Mouse (Mus musculus) mesoderm, embryonic 11.5 days (tissue): ENCODE results near the gene Nkiras2.
A peak's percentile ranks its signal among the peaks of the same experiment; 100 is the strongest.
"Not testable (repeated sequence)": the region's sequence is repeated elsewhere in the genome, so short reads cannot be mapped to it uniquely, and the experiment has no call there.

Source experiments
- DNase-seq: peaks from one replicate; pipeline ENCODE4 v3.0.0-alpha.2; 2012; ENCODE audit warnings: low read depth, low spot score

Gene Nkiras2

DNA sequence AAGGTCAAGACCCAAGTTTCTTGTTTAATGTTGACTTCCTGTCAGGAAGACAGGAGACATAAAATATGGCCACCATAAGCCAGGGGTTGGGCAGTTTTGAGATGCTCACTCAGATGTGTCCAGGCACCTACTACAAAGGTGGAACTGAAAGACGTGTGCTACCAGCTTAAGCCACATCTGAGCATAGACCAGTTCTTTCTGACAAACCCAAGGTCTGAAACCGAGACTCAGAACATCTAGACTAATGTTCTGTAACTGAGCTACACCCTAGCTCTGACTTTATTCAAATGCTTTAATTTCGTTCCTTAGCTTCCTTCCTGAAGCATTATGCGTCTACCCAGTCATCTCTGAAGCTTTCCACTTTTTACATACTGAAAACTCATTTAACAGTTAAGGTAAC, 21.0 kb upstream of the Nkiras2 start:
- no peak for DNase-seq

DNA sequence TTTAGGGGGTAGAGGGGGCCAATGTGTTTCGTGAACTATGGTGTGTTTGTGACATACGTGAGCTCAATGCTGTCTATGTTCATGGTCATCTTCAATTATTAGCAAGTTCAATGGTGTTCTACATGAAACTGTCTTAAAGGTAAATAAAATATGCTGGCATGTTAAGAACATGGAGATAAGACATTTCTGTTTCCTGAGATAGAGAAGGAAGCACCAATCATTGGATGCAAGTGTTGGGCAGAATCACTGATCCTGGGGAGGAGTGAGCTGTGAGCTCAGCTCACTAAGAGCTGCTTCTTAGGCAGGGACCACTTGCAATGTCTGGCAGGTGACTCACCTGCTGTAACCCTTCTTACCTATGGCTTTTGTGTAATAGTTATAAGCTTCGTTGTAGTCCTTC, 17.7 kb upstream of the Nkiras2 start:
- no peak for DNase-seq

DNA sequence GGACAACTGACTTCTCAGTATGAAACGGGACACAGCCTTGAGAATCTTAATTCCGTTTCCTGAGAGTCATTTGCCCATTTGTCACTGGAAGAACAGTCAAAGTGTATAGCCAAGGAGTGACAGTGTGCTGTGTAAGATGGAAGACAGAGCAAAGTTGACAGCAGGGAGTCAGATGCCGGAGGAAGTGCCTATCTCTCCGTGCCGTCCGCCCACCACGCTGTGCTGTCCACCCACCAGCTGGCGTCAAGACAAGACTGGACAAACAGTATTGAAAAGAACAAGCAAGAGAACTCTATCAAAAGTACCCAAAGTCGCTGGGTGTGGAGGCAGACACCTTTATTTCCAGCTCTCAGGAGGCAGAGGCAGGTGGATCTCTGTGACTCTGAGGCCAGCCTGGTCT, 15.9 kb upstream of the Nkiras2 start:
- no peak for DNase-seq

DNA sequence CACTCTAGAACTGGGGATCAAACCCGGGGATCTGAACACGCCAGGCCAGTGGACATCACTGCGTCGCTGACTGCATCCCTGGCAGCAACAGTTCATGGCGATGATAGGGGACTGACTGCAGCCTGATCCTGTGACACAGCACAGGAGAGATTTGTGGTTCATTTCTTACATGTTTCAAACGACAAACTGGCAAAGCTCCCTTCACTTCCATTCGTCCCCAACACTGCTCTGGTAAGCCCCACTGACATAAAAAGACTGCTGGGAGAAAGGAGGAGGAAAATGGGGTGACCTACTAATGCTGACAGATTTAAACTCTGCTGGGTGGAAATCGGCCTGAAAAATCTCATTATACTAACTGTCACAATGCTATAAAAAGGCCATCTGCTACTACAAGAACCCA, 15.2 kb upstream of the Nkiras2 start:
- no peak for DNase-seq

DNA sequence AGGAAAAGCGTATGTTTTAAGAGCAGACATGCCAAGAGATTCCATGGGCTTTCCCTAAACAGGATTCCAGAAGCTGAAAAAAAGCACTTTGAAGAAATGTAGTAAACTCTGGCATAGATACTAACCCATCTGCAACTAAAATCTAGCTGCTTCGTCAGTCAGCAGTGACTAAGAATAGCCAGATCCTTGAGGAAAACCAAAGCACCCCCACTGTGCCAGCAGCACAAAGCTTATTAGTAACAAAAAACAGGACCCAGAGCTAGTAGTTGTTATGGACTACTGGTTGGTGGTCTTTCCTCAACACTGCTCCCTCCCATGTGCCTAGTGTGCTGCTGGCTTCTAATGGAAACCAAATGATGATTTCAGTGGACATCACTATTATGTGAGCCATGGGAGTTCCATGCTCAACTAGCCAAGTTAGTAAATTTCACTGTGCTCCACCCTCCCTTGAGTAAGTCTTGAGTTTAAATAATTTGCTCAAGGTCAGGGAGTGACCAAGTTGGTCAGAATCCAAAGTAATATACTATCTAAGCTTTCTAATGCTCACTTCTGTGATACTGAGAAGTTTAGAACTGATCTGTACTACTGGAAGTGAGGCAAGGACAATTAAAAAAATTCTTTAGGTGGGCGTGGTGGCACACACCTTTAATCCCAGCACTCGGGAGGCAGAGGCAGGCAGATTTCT, 14.6 kb upstream of the Nkiras2 start:
- DNase-seq = no peak

DNA sequence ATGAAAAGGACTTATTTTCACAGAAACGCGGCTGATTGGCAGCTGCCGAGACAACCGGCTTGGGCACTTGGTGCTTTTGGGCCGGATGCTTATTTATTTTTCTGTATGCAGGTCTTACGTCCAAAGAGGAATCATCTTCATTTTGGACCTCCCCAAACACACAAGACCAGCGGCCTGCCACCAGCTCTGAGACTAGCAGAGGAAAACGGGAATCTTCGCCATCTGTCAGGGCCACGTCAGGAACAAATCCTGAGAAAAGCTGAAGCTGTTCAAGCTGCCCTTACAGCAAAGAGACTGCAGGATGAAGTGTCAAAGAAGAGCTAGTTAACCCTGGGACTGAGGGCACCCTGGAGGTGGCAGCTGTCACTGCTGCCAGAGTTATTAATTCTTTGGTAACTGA, 13.6 kb upstream of the Nkiras2 start:
- DNase-seq = no peak

DNA sequence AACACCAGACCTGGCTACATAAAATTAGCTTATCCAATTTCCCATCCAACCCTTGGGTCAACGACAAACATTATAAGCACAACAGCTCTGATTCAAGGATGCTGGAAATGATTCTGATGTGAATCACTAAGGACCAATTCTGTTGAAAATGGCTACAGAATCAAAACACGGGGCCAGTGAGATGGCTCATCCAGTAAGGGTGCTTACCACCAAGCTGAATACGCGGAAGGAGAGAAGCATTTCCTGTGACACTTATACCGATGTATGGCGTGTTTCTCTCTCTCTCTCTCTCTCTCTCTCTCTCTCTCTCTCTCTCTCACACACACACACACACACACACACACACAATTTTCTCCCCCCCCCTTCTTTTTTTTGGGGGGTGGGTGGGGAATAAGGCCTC, 11.9 kb upstream of the Nkiras2 start:
- no peak for DNase-seq

DNA sequence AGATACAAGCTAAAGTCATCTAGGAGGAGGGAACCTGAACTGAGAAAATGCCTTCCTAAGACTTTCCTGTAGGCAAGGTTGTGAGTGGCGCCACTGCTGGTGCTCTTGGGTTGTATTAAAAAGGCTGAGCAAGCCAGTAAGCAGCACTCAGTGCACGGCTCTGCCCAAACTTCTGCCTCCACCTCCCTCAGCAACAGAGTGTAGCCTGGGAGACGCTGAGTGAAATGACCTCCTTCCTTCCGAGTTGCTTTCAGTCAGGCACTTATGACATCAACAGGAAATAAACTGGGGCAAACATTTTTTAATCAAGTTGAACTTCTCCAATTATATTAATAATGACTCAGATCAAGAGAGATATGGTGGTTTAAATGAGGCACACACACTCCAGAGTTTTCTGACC, 10.2 kb upstream of the Nkiras2 start:
- no peak for DNase-seq

DNA sequence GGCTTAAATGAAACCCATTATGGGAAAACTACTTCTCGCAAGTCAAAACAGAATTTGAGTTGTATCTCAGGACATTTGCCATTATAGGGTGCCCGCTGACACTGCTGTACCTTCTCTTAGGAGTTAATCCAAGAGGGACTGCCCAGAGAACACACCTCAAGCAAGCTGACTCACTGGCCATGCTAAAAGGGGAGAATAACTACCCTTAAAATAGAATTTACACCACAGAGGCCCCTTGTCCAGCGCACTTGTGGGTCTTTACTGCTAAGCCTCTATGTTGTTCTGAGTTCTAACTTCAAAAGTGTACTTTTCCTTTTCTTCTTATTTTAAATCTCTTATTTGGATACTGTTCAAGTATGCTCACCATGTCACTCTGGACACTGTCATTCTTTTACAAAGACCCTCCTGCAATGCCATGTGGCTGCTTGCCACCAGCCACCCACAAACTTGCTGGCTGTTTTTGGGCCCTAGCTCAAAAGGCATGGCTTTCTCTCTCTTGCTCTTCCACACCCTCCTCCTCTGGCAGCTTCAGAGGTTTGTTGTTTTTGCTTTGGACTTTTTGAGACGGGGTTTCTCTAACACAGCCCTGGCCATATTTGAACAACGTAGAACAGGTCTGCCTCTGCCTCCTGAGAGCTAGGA, 9.6 kb upstream of the Nkiras2 start:
- no peak for DNase-seq

DNA sequence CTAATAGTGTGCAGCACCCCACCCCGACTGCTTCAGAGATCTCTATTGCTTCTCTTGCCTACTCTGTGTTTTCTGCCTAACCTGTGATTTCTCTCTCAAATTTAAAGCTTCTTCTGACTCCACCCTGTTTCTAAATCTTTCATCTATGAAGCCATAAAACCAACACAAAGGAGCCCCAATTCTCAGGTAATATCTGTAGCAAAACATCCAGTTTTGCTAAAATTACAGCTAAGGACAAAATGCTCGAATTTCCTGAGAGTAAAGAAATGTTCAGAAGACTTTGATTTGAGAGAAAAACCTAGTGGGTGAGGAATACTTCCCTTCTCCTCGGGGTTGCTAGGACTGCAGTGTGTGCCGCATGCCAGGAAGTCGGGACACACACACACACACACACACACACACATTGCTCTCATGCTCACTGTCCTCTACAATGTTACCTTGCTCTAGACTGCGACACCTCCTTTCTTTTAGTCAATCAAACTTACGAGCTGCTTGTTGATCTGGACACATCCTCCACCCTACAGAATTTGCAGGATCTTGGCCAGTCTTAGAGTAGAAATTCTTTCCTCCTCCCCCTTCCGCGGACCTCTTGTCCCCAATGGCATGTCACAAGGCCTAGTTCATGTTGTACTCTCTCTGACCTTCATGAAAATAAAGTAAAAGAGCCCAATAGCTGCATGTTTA, 8.9 kb upstream of the Nkiras2 start:
- DNase-seq = no peak

DNA sequence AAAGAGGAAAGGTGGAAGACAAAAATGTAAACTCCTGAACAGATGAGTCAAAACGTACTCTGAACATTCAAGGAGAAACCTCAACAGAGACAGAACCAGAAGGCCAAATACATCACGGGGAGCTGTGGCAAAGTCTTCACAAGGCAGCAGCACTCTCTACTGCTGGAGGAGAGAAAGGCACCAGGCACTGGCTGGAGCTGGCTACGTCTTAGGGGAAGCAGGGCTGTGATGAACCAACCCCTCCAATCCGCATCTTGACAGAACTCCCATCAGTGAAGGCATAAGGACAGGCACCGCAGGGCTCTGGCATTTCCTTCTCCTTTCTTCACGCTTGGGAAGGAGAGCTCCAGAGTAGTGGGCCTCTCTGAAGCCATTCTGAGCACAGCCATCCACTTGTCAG, 7.4 kb upstream of the Nkiras2 start:
- no peak for DNase-seq

DNA sequence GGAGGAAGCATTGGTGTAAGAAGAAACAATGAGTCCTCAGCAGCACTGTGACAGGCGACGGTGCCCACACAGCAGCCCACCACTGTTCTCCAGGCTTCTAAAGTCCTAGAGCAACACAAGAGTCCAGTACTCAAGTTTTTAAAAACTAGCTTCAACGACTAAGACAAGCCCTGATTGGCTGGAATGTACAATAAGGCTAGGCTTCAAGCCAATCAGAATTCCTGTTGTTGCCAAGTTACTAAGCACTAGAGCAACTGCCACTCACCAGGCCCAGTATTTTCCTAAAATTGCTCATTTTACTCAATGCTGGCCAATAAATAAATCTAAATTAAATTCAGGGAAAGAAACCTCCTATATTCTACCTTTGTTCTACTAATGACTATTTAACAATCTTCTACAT, 5.8 kb upstream of the Nkiras2 start:
- DNase-seq = peak; percentile 29

DNA sequence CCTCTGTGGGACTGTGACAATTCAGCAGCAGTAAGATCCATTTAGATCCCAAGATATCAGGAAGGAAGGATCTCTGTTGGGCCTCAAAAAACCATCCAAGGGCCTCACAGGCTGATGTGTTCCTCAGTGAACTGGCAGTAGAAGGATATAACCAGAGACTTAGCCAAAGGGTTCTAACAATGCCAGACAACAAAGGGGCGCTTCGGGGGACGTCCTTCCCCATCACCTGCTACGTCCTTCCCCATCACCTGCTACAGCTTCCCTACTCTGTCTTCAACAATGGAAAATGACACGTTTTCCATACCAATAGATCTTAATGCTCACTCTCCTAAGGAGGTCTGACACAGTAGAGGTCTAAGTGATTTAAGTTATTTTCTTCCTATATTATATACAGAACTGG, 2.7 kb upstream of the Nkiras2 start:
- no peak for DNase-seq

DNA sequence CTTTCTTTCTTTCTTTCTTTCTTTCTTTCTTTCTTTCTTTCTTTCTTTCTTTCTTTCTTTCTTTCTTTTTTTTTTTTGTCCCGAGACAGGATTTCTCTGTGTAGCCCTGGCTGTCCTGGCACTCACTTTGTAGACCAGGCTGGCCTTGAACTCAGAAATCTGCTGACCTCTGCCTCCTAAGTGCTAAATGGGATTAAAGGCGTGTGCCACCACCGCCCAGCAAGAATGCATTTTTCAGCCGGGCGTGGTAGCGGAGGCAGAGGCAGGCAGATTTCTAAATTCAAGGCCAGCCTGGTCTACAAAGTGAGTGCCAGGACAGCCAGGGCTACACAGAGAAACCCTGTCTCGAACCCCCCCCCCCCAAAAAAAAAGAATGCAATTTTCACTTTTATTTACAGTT, 2.2 kb upstream of the Nkiras2 start:
- not testable (repeated sequence) for DNase-seq

DNA sequence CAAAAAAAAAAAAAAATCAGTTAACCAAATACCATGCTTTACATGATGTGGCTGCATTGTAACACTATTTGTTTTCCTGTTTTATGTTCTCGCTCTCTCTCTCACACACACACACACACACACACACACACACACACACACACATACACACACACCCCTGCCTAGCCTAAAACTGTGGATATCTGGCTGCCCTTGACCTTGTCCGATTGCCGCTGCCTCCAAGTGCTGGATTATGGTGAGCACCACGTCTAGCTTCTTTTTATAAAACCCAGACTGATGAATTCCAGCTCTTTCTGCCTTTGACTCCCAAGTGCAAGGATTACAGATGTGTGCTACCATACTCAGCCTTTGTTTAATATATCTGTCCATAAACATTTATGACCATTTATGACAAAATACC, 1.6 kb upstream of the Nkiras2 start:
- DNase-seq = no peak

DNA sequence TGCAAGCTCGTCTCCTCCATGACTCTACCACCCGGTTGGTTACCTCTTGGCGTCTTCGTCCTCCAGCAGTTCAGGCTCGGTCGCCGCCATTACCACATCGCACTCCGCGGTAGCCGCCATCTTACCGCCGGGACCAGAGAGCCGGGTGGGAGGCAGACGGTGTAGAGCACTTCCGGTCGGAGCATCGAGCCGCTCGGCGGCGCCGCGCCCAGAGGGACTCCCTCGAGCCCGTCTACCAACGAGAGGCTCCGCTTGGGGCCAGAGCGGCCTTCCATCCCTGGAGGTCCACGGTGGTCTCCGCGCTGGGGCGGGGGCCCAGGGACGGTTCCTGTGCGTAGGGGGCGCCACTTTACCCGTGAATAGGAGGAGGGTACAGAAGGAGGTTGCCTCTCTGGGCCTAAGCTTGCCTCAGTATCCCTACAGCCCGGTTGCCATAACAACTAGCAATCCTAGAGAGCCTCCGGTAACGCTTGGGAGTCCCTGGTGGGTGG, 486 bp downstream of the Nkiras2 start:
- DNase-seq = peak; percentile 98

DNA sequence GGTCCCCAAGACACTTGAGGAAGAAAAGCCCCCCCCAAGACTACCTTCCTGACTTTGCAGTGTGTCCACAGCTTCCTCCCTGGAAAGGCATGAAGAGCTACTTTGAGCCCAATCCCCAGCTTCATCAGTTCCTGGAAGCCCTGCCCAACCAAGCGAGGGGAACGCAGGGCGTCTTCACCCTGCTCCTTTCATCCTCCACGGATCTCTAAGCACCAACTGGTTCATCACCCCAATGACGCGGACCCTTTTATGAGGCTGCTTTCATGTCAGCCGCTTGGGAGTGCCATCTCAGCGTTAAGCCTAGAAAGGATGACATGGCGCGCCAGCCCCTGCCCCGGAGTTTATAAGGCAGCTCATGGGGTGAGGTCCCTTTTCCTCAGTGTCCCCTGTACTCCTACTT, 938 bp downstream of the Nkiras2 start, which contains the start of gene Dnajc7:
Dnajc7 (minus strand) TSS at position 187 of the 400 bp plus-strand sequence.
- DNase-seq = peak; percentile 70

DNA sequence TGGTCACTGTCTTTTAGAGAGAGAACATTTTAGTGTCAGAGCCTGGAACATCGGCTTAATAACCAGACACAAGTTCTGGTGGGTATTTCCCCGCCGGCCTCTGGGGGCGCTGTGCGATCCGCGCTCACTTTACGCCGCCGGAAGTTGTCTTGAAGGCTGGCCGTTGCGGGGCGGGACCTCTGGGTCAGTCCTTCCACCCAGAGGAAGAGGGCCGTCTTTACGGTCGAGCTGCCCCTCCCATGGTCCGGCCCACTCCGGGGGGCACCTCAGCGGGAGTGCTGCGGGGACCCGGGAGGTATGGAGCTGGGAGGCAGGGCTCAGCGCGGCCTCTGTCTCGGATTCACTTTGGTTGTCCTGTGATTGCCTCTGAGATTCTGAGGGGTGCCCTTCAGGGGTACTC, 3.7 kb downstream of the Nkiras2 start:
- DNase-seq = peak; percentile 94

DNA sequence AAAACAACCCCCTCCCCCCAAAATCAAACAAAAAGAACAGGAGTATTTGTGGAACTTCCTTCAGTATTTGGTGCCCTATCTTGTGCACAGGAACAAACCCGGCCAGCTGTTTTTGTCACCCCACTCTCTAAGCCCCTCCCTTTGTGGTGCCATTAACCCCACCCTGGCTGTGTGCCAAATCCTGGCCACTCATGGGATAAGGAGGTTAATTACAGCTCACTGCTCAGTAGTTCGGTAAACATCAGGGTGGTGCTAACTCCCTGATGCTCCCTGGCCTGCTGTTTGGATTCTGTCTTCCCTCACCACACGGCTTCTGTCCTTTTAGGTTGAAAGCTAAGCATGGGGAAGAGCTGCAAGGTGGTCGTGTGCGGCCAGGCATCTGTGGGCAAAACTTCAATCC, 4.8 kb downstream of the Nkiras2 start:
- DNase-seq = no peak

DNA sequence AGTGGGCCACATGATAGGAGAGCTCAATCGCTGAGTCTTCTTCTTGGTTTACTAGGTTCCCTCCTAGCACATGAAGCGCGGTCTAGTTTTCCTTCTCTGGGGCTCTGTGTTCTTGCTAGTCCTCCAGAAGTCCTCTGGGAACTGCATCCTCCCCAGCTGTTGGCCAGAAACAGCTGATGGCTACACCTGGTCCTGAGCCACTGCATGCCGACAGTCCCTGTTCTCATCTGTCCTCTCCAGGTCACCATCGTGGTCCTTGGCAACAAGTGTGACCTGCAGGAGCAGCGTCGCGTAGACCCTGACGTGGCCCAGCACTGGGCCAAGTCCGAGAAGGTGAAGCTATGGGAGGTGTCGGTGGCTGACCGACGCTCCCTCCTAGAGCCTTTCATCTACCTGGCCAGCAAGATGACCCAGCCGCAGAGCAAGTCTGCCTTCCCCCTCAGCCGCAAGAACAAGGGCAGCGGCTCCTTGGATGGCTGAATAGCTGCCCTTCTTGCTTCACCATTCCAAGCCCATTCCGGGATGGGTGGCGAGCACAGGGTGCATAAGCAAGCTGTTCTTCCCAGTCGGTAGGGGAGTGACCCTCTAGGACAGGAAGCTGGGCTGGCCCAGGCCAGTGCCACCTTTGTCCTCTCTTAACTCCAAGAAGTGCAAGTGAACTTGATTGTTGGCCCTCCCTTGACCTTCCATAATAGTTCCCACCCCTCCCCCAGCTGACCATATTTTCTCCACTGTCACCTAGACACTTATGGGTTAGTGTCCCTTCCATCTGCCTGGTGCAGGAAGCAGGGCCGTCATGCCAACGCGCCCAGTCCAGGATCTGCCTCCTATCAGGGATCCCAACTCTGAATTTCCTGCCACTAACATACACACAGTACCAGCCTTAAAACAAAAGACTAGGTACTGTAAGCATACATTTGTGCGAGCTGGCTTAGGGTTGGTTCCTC, 7.0 kb downstream of the Nkiras2 start:
- DNase-seq = no peak

DNA sequence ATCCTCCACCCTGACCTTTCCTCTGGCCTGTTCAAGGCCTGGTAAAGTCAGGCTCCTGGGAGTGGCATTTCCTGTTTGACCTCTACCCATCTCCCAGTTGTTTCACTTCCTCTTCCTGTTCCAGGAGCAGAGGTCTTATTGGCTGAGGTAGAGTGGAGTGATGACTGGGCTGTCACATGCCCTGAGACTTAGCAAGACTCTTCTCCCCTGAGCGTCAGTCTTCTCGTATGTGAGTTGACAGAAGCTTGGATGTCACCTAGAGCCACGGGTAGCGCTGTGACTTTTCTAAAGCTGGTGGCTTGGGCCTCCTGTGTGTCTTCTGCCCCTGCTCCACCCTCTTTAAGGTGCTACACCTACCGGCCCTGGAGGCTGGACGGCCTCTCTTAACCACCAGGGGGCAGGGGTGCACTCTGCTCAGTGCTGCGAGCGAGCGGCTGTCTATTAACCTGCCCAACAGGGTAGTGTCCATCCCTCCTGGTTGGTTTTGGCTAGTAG, 7.7 kb downstream of the Nkiras2 start:
- peak; percentile 60 for DNase-seq

DNA sequence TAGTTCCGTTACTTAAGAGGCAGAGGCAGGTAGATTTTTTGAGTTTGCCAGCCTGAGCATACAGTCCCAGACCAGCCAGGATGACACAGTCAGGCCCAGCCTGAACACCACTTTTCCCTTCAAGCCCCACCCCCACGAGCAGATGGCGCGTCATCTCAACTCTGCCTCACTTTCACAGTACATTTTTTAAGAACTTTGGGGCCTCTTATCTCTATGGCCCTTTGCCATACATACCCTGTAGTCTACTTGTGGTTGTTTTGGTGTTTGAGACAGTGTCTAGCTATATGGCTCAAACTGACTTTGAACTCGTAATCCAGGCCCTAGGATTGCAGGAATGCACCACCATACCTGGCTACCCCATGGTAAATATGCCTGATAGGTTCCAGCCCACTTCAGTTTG, 9.0 kb downstream of the Nkiras2 start:
- DNase-seq = no peak
